Mouse (Mus musculus) ES-E14 (cell line): ENCODE results near the gene Wfdc2.

Experiments used
- CHD2 ChIP-seq: IDR thresholded peaks from 2 replicates; pipeline ENCODE4 v1.6.1; 2014; ENCODE audit warnings: mild to moderate bottlenecking, low read depth, low read length, inconsistent platforms
- MAFK ChIP-seq: IDR thresholded peaks from 2 replicates; pipeline ENCODE4 v1.6.1; 2014; ENCODE audit warnings: mild to moderate bottlenecking, low read depth, low read length, inconsistent platforms; ENCODE audit not compliant: insufficient read depth
- ZC3H11A ChIP-seq: IDR thresholded peaks from 2 replicates; pipeline ENCODE4 v1.6.1; 2012; ENCODE audit warnings: low read depth, mild to moderate bottlenecking, inconsistent platforms, low read length, borderline replicate concordance
- ZNF384 ChIP-seq: IDR thresholded peaks from 2 replicates; pipeline ENCODE4 v1.6.1; 2012; ENCODE audit warnings: low read depth, low read length, inconsistent platforms

DNA sequence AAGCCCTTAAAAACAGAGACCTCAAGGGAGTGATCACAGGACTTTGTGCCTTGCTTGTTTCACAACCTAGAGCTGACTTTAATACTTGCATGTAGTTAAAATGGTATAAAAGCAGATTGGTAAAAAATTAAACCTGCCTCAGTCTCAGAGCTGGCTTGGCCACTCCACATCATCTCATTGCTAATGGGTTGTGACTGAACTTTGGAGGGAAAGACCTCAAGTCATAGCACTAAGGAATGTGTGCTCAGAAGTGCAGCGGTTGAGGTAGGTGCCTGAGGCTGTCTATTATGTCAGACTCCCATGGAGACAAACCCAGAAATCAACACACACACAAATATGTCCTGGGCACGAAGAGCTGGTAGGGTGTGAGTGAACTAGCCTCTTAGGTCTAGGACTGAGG is 18.5 kb upstream of the Wfdc2 start:
- no peak for TF ChIP-seq ZC3H11A
- no peak for TF ChIP-seq CHD2
- TF ChIP-seq ZNF384, result no peak
- TF ChIP-seq MAFK, result no peak
